In the genomic region with DNA sequence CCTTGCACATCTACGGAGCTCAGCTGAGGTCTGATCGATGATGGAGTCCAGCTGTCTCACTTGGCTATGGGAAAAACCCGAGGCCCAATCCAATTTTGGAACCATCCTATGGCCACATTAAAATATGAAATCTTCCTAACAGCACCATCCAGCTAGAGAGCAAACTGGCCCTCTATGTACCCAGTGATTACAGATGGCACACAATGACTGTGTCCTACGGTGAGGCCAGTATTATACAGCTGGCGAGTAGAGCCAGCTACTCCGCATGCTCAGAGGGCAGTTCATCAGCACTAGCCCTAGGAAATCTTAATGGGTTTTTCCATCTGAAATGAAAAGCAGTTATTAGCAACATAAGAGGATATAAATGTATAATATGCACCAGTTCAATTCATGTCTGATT, we compare ENCODE assay signal across 18 mouse cellular contexts.
"Had no signal": no experiment of that assay in that cellular context is flagged by ENCODE, and none has a peak within 500 bp of the region (broad histone marks: within the 10 kb centered on the region; RNA-seq: fewer than 3 reads in every experiment).

No protein-coding gene starts in this region.

- H3K9ac ChIP-seq: liver, postnatal 0 days; lung, embryonic 15.5 days; midbrain, embryonic 13.5 days; midbrain, embryonic 15.5 days; neural tube, embryonic 13.5 days; stomach, embryonic 15.5 days had no signal

- H3K4me2 ChIP-seq: lung, embryonic 15.5 days; midbrain, embryonic 11.5 days; midbrain, embryonic 13.5 days; midbrain, embryonic 15.5 days; neural tube, embryonic 13.5 days; stomach, embryonic 15.5 days had no signal

- H3K27ac ChIP-seq: lung, embryonic 15.5 days; macrophage; midbrain, embryonic 13.5 days; midbrain, embryonic 15.5 days; neural tube, embryonic 13.5 days; stomach, embryonic 15.5 days; stomach, postnatal 0 days had no signal

- H3K4me1 ChIP-seq: lung, embryonic 15.5 days; megakaryocyte, embryonic 14.5 days; midbrain, embryonic 13.5 days; midbrain, embryonic 15.5 days; neural tube, embryonic 13.5 days; stomach, embryonic 15.5 days had no signal

- ATAC-seq: liver, postnatal 0 days; lung, postnatal 0 days; midbrain, embryonic 13.5 days; midbrain, embryonic 15.5 days had no signal

- DNase-seq: liver, postnatal 0 days; lung, adult 2 months; lung, postnatal 14 days; lung, postnatal 36 days; right cerebral cortex, postnatal 14 days; thymus, adult 2 months; thymus, postnatal 25 days; thymus, postnatal 4 days had no signal

- H3K27me3 ChIP-seq: lung, embryonic 15.5 days; megakaryocyte, embryonic 14.5 days; midbrain, embryonic 13.5 days; midbrain, embryonic 15.5 days; neural tube, embryonic 13.5 days; stomach, embryonic 15.5 days had no signal

- H3K4me3 ChIP-seq: lung, embryonic 15.5 days; megakaryocyte, embryonic 14.5 days; midbrain, embryonic 13.5 days; midbrain, embryonic 15.5 days; neural tube, embryonic 13.5 days; stomach, embryonic 15.5 days had no signal

- H3K9me3 ChIP-seq: lung, embryonic 15.5 days; megakaryocyte, embryonic 14.5 days; midbrain, embryonic 13.5 days; midbrain, embryonic 15.5 days; neural tube, embryonic 13.5 days; stomach, embryonic 15.5 days had no signal

- H3K36me3 ChIP-seq: lung, embryonic 15.5 days; midbrain, embryonic 13.5 days; midbrain, embryonic 15.5 days; neural tube, embryonic 13.5 days; stomach, embryonic 15.5 days had no signal
